In the genomic region with DNA sequence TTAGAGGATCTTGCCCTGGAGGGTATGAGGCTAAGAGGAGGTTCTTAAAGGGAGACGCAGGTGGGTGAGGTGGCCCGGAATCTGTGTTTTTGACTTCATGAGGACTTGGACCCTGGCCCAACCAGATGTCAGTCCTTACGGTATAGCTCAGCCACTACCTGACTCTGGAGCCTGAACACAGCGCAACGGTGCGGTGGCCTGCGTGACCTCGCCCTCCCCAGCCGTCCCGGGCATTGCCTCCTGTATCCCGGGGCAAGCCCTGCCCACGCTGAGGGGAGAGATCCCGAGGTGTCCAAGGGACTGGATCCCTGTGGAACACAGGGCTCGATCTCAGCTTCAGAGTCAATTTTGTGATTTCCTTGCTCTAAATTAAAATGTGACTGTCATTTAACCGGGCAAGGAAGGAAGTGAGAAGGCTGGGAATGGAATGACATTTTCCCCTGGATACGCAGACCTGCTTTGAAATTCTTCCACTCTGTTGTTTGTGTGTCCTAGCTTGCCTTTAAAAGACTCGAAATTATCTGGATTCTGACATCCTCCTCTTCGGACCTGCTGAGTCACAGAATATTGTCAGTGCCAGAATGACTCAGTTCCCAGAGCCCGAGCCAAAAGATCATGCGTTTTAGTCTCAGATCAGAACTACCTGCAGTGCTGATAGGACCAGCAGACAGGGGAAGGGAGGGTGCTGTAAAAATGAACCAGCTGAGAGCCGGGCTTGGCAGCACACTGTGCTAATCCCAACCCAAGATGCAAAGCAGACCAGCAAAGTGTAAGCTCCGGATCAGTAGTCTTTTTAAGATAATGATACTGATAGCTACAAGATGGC, we compare ENCODE assay signal across 7 mouse cellular contexts. TPM values are rescaled to one million over a fixed set of nuclear protein-coding genes. Genes with fewer than 3 reads are reported as not detected.
DNase-seq lines count a peak whose midpoint lies in the region; ATAC-seq and TF ChIP-seq lines count a peak whose summit lies in the region.

No protein-coding gene starts in this region.

- no peaks in the 10 kb centered on the region for H3K9me3 ChIP-seq in intestine, postnatal 0 days (ENCODE audit: control insufficient read depth)
- H3K9me3 ChIP-seq in liver, embryonic 16.5 days (replicated peaks; ENCODE audit: control insufficient read depth, low read length), result no peaks in the 10 kb centered on the region

- H3K27ac ChIP-seq in intestine, postnatal 0 days (ENCODE audit: low read depth, low read length), result peak overlapping the region; percentile 83
- H3K27ac ChIP-seq in liver, embryonic 16.5 days (ENCODE audit: low read length), result peak overlapping the region; percentile 79

- peak overlapping the region; percentile 88 for H3K4me2 ChIP-seq in intestine, postnatal 0 days (replicated peaks; ENCODE audit: low read depth)
- peak overlapping the region; percentile 88 for H3K4me2 ChIP-seq in liver, embryonic 16.5 days (ENCODE audit: low read depth, low read length)

- no peaks in the 10 kb centered on the region for H3K27me3 ChIP-seq in intestine, postnatal 0 days (replicated peaks; ENCODE audit: control insufficient read depth, insufficient read depth, low read length)
- H3K27me3 ChIP-seq in liver, embryonic 16.5 days (ENCODE audit: control insufficient read depth, insufficient read depth, low read depth, low read length), result peaks cover 13% of the 10 kb centered on the region

- WGBS in intestine, postnatal 0 days, result 2% methylated on average over 22 of the region's 22 CpGs
- 4% methylated on average over 22 of the region's 22 CpGs for WGBS in liver, embryonic 16.5 days (ENCODE audit: insufficient replicate concordance)

- peak overlapping the region; percentile 75 for H3K9ac ChIP-seq in intestine, postnatal 0 days (ENCODE audit: low read depth, low read length)
- peak overlapping the region; percentile 37 for H3K9ac ChIP-seq in liver, embryonic 16.5 days (ENCODE audit: low read depth, low read length)

- H3K4me1 ChIP-seq in intestine, postnatal 0 days (replicated peaks; ENCODE audit: control insufficient read depth, insufficient read depth, low read length), result no peaks in the 10 kb centered on the region; the same call in 1 of the 2 replicates
- H3K4me1 ChIP-seq in liver, embryonic 16.5 days (ENCODE audit: control insufficient read depth, low read depth, low read length), result peaks cover 3% of the 10 kb centered on the region

- DNase-seq in MN1 (ENCODE audit: low spot score), result peak; percentile 87
- DNase-seq in cerebellum, postnatal 36 days, result peak; percentile 24 to 46
- DNase-seq in heart, adult 11 months, result peak; percentile 97
- DNase-seq in right cerebral cortex, postnatal 25 days, result peak; percentile 47

- peak; percentile 40 for ATAC-seq in CD4-positive, CD25-positive, alpha-beta regulatory T cell, adult 4 months
- ATAC-seq in intestine, postnatal 0 days, result peak; percentile 34
- peak; percentile 57 for ATAC-seq in liver, embryonic 16.5 days (ENCODE audit: low read depth)

- H3K36me3 ChIP-seq in intestine, postnatal 0 days (ENCODE audit: control insufficient read depth, insufficient read depth), result no peaks in the 10 kb centered on the region
- no peaks in the 10 kb centered on the region for H3K36me3 ChIP-seq in liver, embryonic 16.5 days (ENCODE audit: control insufficient read depth, insufficient read depth)

- TF ChIP-seq CTCF in intestine, postnatal 0 days (IDR thresholded peaks at IDR 0.05; ENCODE audit: low read depth), result no peak

- H3K4me3 ChIP-seq in intestine, postnatal 0 days (ENCODE audit: low read depth, low read length), result peak overlapping the region; percentile 77
- H3K4me3 ChIP-seq in liver, embryonic 16.5 days (ENCODE audit: low read depth, low read length), result peak overlapping the region; percentile 73

RNA-seq across cellular contexts. Expression of gene Lamc1, which starts 0.9 kb away (rescaled TPM):
- polyA plus RNA-seq in CD4-positive, CD25-positive, alpha-beta regulatory T cell, adult 4 months (2017; shearing (Covaris generic)), result 10 to 100 TPM; 11.6 to 12.5 TPM
- polyA plus RNA-seq in intestine, postnatal 0 days (2015; fragmentation: Nextera tagmentation; extraction: Ambion mirVana), result 39.2 and 44.5 TPM in 2 replicates
- polyA plus RNA-seq in liver, embryonic 16.5 days (2015; fragmentation: Nextera tagmentation; extraction: Ambion mirVana), result 7.7 and 8.9 TPM in 2 replicates

Comparison
In these comparisons a context has a peak if more than half of its experiments do, and no peak if none do; other contexts are left out.
1. Peak in every context shown above with its lines: DNase-seq, ATAC-seq, H3K4me3 ChIP-seq and H3K27ac ChIP-seq.
2. DNase-seq: peak in every context shown above with its lines; median percentile 97 in heart, adult 11 months; 87 in MN1; 47 in right cerebral cortex, postnatal 25 days; 35 in cerebellum, postnatal 36 days.